In the genomic region with DNA sequence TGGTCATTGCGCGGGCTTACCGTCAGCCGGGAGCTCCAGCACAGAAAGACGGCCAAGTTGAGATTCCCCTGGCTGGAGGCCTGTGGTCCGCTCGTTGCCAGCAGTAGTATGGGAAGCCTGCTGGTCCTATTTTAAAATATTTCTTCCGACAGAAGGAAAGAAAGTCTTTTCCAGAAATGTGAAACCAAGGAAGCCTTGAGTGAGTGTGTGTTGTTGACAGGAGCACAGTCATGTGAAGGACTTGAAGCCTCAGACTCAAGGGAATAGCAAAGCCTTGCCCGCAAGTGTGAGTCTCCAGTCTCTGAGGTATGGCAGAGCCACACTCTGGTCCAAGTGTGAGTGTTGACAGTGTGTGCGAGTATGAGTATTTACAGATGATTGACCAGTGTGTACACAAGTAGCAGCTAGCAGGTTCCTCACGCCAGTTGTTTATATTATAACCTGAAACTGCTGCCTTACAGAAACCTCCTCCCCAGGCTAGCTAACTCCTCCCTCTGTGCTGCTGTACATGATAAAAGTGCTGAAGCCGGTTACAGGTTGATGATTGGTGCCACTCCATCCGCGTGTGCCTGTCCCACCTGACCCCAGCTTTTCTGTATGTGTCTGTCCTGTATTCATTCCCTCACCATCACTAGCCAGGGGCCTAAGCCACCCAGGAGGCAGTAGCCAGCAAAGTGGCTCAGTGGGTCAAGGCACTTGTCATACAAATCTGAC, we compare ENCODE assay signal across 20 mouse cellular contexts. TPM values are rescaled to one million over a fixed set of nuclear protein-coding genes. Genes with fewer than 3 reads are reported as not detected.
DNase-seq lines count a peak whose midpoint lies in the region; ATAC-seq lines count a peak whose summit lies in the region.
"Had no signal": no experiment of that assay in that cellular context is flagged by ENCODE, and none has a peak within 500 bp of the region (broad histone marks: within the 10 kb centered on the region; RNA-seq: fewer than 3 reads in every experiment).

No protein-coding gene starts in this region.

- H3K27me3 ChIP-seq in embryonic facial prominence, embryonic 11.5 days (ENCODE audit: control insufficient read depth, insufficient read depth, low read length), result no peaks in the 10 kb centered on the region
- no peaks in the 10 kb centered on the region for H3K27me3 ChIP-seq in embryonic facial prominence, embryonic 10.5 days (replicated peaks; ENCODE audit: low read depth, poor library complexity, severe bottlenecking)
- no peaks in the 10 kb centered on the region for H3K27me3 ChIP-seq in midbrain, embryonic 11.5 days (ENCODE audit: control insufficient read depth, insufficient read depth, low read length)
- H3K27me3 ChIP-seq in midbrain, embryonic 16.5 days (ENCODE audit: control insufficient read depth, insufficient read depth, low read depth, low read length), result no peaks in the 10 kb centered on the region
- H3K27me3 ChIP-seq: forebrain, embryonic 13.5 days; hindbrain, embryonic 12.5 days; hindbrain, embryonic 15.5 days had no signal

- no peak overlapping the region for H3K27ac ChIP-seq in embryonic facial prominence, embryonic 11.5 days (replicated peaks; ENCODE audit: low read depth, low read length)
- no peak overlapping the region for H3K27ac ChIP-seq in embryonic facial prominence, embryonic 10.5 days (replicated peaks)
- H3K27ac ChIP-seq in midbrain, embryonic 11.5 days (ENCODE audit: low read depth, low read length), result no peak overlapping the region
- no peak overlapping the region for H3K27ac ChIP-seq in midbrain, embryonic 16.5 days (ENCODE audit: low read length)
- H3K27ac ChIP-seq: forebrain, embryonic 10.5 days; forebrain, embryonic 13.5 days; hindbrain, embryonic 12.5 days; hindbrain, embryonic 15.5 days had no signal

- DNase-seq in embryonic facial prominence, embryonic 11.5 days (ENCODE audit: low spot score), result no peak
- DNase-seq in embryonic facial prominence, embryonic 10.5 days (ENCODE audit: low spot score), result no peak
- peak; percentile 22 for DNase-seq in kidney, postnatal 10 days
- DNase-seq in kidney, adult 18-20 months, result no peak
- peak; percentile 60 for DNase-seq in midbrain, embryonic 11.5 days (ENCODE audit: low spot score, missing footprints)
- no peak for DNase-seq in urinary bladder, adult 18-20 months (ENCODE audit: low spot score in 2 of 2)
- no peak for DNase-seq in spleen, adult 18-20 months
- DNase-seq: adrenal gland, postnatal 10 days; adrenal gland, postnatal 36 days; cerebellum, adult 18-20 months; cerebellum, adult 9-10 months; cerebellum, postnatal 14 days; gastrocnemius, postnatal 10 days; gastrocnemius, postnatal 36 days had no signal

- H3K36me3 ChIP-seq in embryonic facial prominence, embryonic 11.5 days (replicated peaks; ENCODE audit: control insufficient read depth, insufficient read depth, low read depth, low read length), result no peaks in the 10 kb centered on the region
- H3K36me3 ChIP-seq in embryonic facial prominence, embryonic 10.5 days (replicated peaks), result no peaks in the 10 kb centered on the region
- no peaks in the 10 kb centered on the region for H3K36me3 ChIP-seq in midbrain, embryonic 11.5 days (ENCODE audit: control insufficient read depth, insufficient read depth, low read length)
- no peaks in the 10 kb centered on the region for H3K36me3 ChIP-seq in midbrain, embryonic 16.5 days (ENCODE audit: control insufficient read depth, insufficient read depth, low read length)
- H3K36me3 ChIP-seq: forebrain, embryonic 10.5 days; hindbrain, embryonic 12.5 days; hindbrain, embryonic 15.5 days had no signal

- 0 out of 2 replicates have a peak, but pooled peaks have one; percentile 14 for ATAC-seq in embryonic facial prominence, embryonic 11.5 days (replicated peaks; ENCODE audit: insufficient number of reproducible peaks, low FRiP score, low TSS enrichment, low read depth)
- no peak for ATAC-seq in midbrain, embryonic 11.5 days (ENCODE audit: low FRiP score)
- no peak for ATAC-seq in midbrain, embryonic 16.5 days
- ATAC-seq: forebrain, embryonic 13.5 days; forebrain, embryonic 16.5 days had no signal

- no peaks in the 10 kb centered on the region for H3K9me3 ChIP-seq in embryonic facial prominence, embryonic 11.5 days (replicated peaks; ENCODE audit: control insufficient read depth, low read length)
- no peaks in the 10 kb centered on the region for H3K9me3 ChIP-seq in embryonic facial prominence, embryonic 10.5 days
- H3K9me3 ChIP-seq in midbrain, embryonic 11.5 days (ENCODE audit: control insufficient read depth, low read length), result no peaks in the 10 kb centered on the region
- H3K9me3 ChIP-seq in midbrain, embryonic 16.5 days (replicated peaks; ENCODE audit: control insufficient read depth, low read length, poor library complexity, severe bottlenecking), result 0 out of 2 replicates have a peak, but pooled peaks cover 2% of the 10 kb centered on the region
- H3K9me3 ChIP-seq: forebrain, embryonic 10.5 days; hindbrain, embryonic 12.5 days; hindbrain, embryonic 15.5 days had no signal

- H3K9ac ChIP-seq in embryonic facial prominence, embryonic 11.5 days (replicated peaks; ENCODE audit: low read length), result no peak overlapping the region
- H3K9ac ChIP-seq in midbrain, embryonic 11.5 days (ENCODE audit: low read length), result no peak overlapping the region
- H3K9ac ChIP-seq in midbrain, embryonic 16.5 days (ENCODE audit: low read depth, low read length), result no peak overlapping the region
- H3K9ac ChIP-seq: forebrain, embryonic 13.5 days; hindbrain, embryonic 12.5 days; hindbrain, embryonic 15.5 days had no signal

- WGBS in embryonic facial prominence, embryonic 11.5 days, result 88% methylated on average over 14 of the region's 14 CpGs
- 95% methylated on average over 14 of the region's 14 CpGs for WGBS in embryonic facial prominence, embryonic 10.5 days
- WGBS in midbrain, embryonic 11.5 days, result 94% methylated on average over 14 of the region's 14 CpGs
- 93% methylated on average over 14 of the region's 14 CpGs for WGBS in midbrain, embryonic 16.5 days

- H3K4me2 ChIP-seq in embryonic facial prominence, embryonic 11.5 days (ENCODE audit: low read depth, low read length), result no peak overlapping the region
- H3K4me2 ChIP-seq in midbrain, embryonic 11.5 days, result no peak overlapping the region
- no peak overlapping the region for H3K4me2 ChIP-seq in midbrain, embryonic 16.5 days (ENCODE audit: low read length)
- H3K4me2 ChIP-seq: forebrain, embryonic 13.5 days; hindbrain, embryonic 12.5 days; hindbrain, embryonic 15.5 days had no signal

- H3K4me3 ChIP-seq in embryonic facial prominence, embryonic 11.5 days (ENCODE audit: low read depth, low read length), result no peak overlapping the region
- H3K4me3 ChIP-seq in embryonic facial prominence, embryonic 10.5 days, result no peak overlapping the region
- no peak overlapping the region for H3K4me3 ChIP-seq in midbrain, embryonic 11.5 days (ENCODE audit: low read depth, low read length)
- no peak overlapping the region for H3K4me3 ChIP-seq in midbrain, embryonic 16.5 days (ENCODE audit: low read depth, low read length)
- H3K4me3 ChIP-seq: forebrain, embryonic 10.5 days; forebrain, embryonic 13.5 days; hindbrain, embryonic 12.5 days; hindbrain, embryonic 15.5 days had no signal

- H3K4me1 ChIP-seq in embryonic facial prominence, embryonic 11.5 days (ENCODE audit: control insufficient read depth, insufficient read depth, low read length), result no peaks in the 10 kb centered on the region
- no peaks in the 10 kb centered on the region for H3K4me1 ChIP-seq in embryonic facial prominence, embryonic 10.5 days
- H3K4me1 ChIP-seq in midbrain, embryonic 11.5 days (ENCODE audit: control insufficient read depth, insufficient read depth, low read length), result no peaks in the 10 kb centered on the region; the same call in 1 of the 2 replicates
- no peaks in the 10 kb centered on the region for H3K4me1 ChIP-seq in midbrain, embryonic 16.5 days (ENCODE audit: control insufficient read depth, insufficient read depth, low read length)
- H3K4me1 ChIP-seq: hindbrain, embryonic 12.5 days; hindbrain, embryonic 15.5 days had no signal

RNA-seq across cellular contexts. Expression of gene Vangl2, which starts 51.3 kb away (rescaled TPM):
- 25.3 and 28.6 TPM in 2 replicates for polyA plus RNA-seq in embryonic facial prominence, embryonic 11.5 days (2014; fragmentation: Nextera tagmentation; extraction: Ambion mirVana)
- 28.3 and 35.3 TPM in 2 replicates for polyA plus RNA-seq in embryonic facial prominence, embryonic 10.5 days (2016; fragmentation: Nextera tagmentation; extraction: Ambion mirVana)
- polyA plus RNA-seq in midbrain, embryonic 11.5 days (2014; fragmentation: Nextera tagmentation; extraction: Ambion mirVana), result 49.3 and 52.9 TPM in 2 replicates
- polyA plus RNA-seq in midbrain, embryonic 16.5 days (2015; fragmentation: Nextera tagmentation; extraction: Ambion mirVana), result 43.7 and 44.0 TPM in 2 replicates

RNA-seq across cellular contexts. Expression of gene Slamf6, which starts 59.7 kb away (rescaled TPM):
- polyA plus RNA-seq in embryonic facial prominence, embryonic 11.5 days (2014; fragmentation: Nextera tagmentation; extraction: Ambion mirVana), result not detected in 2 replicates
- polyA plus RNA-seq in embryonic facial prominence, embryonic 10.5 days (2016; fragmentation: Nextera tagmentation; extraction: Ambion mirVana), result 0.45 TPM in 1 of 2 replicates, not detected in the other
- polyA plus RNA-seq in midbrain, embryonic 11.5 days (2014; fragmentation: Nextera tagmentation; extraction: Ambion mirVana), result not detected in 2 replicates
- polyA plus RNA-seq in midbrain, embryonic 16.5 days (2015; fragmentation: Nextera tagmentation; extraction: Ambion mirVana), result not detected in 2 replicates
- polyA plus RNA-seq: forebrain, embryonic 13.5 days; forebrain, embryonic 16.5 days had no signal

Comparison
In these comparisons a context has a peak if more than half of its experiments do, and no peak if none do; other contexts are left out.
1. DNase-seq: peak in kidney, postnatal 10 days (single experiment) and midbrain, embryonic 11.5 days (single experiment); none in embryonic facial prominence, embryonic 11.5 days (single experiment), embryonic facial prominence, embryonic 10.5 days (single experiment), kidney, adult 18-20 months (single experiment), urinary bladder, adult 18-20 months (0 of 2) and spleen, adult 18-20 months (0 of 2).